Mouse (Mus musculus) layer of hippocampus, adult 18-20 months (tissue): ENCODE data around the gene Galnt14. TPM values are rescaled to one million over a fixed set of nuclear protein-coding genes. Genes with fewer than 3 reads are reported as not detected.

Experiments
- DNase-seq, 2 experiments: peaks; one replicate each; pipeline ENCODE4 v3.0.0; 2022; ENCODE audit warnings: low spot score in 2 of 2
- total RNA-seq, 2 experiments: library from RNA; stranded (reverse); gene quantifications; 2 replicates each; pipeline ENCODE4 v1.2.3; 2021

Gene Galnt14
- total RNA-seq, 2 experiments from 2014 or later = 18.0 to 21.5 TPM

DNA sequence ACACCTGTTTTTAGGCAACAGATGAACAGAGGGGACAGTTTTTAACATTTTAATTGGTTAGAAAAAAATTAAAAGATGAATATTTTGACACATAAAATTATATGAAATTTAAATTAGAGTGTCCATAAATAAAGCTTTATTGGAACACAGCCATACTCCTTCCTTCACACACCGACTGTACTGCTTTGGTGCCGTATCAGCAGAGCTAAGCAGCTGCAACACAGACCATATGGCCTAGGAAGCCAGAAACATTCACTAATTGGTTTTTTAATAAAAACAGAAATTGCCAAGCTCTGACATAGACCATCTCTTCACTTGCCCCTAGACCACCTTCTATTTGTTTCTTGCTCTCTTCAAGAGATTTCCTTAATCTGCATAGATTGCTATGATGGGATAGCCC lies 40.2 kb downstream of the Galnt14 start:
- peak in 1 of 2 experiments; percentile 41 for DNase-seq

DNA sequence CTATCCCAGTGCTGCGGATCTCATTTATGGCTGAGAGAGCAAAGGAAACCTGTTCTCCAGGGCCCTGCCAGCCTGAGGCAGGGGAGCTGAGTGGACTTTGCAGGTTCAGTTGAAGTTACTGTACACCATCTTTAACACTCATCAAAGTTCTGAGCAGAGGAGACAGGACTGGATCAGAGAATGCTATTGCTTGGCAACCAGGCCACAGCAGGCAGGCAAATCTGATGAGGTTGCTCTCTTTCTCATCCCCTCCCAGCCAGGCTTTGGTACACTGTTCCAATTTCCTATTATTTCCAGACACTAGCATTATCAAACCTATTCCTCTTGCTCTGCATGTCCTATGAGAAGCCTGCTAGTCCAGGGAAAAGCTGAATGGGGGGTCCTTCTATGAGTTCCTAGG lies 41.3 kb downstream of the Galnt14 start:
- DNase-seq = no peak

DNA sequence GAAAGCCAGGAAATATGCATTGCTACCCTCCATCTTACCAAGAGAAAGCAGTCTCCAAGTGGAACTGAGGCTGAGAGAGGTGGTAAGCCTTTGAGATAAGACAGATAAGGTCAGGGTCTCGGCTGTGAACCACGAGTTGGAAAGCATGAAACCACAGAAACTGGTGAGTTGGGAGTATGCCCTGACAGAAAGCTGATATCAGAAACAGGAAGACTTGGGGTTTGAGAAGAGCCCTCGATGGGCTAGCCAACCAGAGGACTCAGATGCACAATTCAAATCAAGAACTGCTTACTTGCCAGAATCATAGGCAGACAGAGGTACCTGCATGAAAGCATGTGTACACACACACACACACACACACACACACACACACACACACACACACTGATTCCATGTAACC lies 47.0 kb downstream of the Galnt14 start:
- no peak for DNase-seq

DNA sequence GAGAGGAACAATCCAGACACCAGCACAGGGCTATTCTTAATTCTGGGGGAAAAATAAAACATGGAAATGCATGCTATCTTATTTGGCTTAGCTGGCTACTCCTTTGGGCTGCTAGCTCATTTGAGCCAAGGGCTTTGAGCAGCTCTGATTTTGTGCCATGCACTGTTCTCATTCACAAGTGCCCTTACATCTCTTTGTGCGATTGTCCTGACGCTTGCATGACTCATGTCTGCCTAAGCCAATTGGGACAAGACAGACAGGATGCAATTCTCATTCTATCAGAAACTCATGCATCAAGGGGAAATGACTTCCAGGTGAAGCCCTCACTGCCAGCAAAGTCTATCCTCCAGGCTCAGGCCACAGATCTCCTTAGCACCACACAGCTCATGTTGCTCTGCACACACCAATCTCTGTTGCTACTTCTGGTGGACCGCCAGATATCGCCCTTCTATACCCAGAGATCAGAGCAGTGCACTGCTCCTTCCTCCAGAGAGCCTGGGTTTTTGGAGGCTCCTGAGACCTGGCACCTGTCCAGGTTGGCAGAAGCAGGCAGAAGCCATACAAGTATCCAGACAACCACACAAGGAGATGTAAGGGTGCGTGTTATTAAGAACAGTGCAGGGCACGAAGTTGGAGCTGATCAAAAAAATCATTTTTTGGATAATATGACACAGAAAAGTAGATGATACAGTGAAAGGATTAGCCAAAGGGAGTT lies 51.4 kb downstream of the Galnt14 start:
- DNase-seq = no peak

DNA sequence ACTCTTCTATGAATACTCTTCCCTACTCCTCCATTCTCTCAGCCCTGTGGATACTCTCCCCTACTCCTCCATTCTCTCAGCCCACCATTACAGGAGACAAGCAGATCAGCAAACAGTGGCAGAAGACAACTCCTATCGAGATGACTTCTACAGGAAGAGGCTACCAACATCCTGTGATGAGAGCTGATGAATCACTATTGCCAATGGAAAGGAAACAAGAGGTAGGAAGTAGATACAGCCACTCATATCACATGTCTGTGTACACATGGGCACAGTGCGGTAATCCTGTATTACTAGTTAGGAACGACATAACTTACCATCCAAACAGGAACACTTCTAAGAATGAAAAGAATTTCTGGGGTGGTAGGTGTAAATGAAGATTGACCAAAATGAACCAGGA lies 53.9 kb downstream of the Galnt14 start:
- no peak for DNase-seq

DNA sequence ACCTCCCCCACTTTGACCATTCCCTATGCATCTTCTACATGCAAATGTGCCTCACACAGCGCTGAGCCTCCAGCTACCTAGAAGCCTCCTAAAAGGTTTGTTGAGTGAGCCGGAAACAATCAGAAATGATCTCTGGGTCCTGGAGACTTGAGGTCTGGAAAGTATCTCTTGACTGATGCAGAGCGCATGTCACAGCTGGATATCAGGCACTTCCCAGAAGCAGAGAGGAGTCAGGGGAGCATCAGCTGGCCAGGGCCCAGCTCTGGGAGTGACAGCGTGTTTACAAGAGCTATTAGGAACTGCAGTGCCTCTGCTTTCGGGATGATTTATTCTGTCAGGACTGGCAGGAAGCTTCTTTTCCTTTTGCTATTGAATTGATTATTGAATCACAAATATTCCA lies 56.0 kb downstream of the Galnt14 start:
- DNase-seq = peak in 1 of 2 experiments; percentile 13

DNA sequence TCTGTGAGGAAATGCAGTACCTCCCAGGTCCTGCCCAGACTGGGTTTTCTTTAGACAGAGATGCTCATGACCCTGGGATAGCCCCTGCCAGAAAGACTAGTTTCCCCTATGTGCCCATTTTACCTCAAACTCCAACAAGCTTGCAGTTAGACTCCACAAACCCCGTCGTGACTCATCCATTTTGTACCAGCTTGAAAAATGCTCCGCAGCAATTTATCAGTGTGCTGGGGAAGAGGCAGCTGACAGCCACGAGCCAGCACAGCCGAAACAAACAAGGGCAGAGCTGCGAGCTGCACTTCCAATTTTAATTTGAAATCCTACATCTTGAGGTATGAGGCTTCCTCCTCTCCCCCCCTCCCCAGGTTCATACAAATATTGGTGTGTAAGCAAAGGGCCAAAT lies 60.9 kb downstream of the Galnt14 start:
- DNase-seq = peak; percentile 37 to 64

DNA sequence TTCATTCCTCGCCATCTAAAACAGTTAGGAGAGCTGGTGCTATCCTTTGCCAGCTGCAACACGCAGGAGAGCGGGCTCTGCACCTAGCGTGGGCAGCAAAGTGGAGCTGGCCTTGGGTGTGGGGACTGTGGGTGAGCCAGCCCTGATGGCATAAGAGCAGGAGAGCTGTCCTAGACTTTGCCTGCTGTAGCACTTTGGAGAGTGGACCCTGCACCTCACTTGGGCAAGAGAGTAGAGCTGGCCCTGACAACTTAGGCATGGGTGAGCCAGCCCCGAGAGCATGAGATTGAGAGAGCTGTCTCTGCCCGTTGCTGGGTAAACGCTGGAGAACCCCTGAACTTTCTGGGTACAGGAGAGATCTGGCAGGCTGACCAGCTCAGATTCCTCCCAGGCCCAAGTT lies 68.6 kb downstream of the Galnt14 start:
- DNase-seq = no peak

DNA sequence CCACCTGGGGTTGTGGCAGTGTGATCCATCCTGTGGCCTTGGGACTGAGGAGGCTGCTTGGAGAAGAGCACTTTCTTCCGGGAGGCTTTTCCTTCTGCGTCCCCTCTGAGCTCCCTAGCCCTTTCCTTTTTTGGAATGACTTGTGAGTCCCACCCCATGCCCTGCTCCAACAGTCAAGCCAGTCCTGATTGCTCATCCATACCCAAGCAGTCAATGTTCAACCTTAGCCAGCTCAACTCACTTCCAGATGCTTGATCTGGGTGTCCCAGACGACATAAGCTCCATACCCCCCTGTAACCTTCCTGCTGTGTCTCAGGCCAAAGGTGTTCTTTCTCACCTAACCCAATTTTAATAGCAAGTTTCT lies 70.2 kb downstream of the Galnt14 start:
- DNase-seq = no peak

DNA sequence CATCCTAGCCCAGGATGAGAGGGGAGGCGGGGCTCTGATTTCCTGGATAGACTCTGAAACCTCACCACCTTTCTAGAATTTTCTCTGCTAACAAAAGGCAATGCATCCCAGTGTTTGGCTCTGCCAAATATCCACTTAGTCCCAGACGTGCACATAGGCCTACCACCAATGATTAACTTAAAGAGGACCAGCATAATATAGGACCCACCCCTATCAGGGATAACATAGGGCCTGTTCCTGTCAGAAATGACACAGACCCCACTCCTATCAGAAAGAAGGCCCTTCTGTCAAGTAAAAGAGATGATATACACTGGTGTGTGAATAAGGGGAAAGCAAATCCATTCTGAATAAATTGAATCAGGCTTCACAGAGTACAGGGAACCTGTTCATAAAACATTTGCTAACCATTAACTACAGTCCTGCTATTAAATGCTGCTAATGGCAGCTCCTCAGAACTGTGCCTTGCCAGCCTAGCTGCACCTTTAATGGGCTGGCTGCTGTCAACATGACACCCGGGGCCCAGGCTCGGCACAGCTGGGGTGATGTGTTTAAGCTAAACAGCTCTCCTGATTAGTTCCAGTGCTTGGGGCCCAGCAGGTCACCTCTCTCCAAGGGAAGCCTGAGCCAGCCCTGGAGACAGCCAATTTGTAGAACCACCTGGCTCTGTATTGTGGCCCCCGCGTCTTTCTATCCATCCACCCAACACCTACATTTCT lies 70.7 kb downstream of the Galnt14 start:
- no peak for DNase-seq

DNA sequence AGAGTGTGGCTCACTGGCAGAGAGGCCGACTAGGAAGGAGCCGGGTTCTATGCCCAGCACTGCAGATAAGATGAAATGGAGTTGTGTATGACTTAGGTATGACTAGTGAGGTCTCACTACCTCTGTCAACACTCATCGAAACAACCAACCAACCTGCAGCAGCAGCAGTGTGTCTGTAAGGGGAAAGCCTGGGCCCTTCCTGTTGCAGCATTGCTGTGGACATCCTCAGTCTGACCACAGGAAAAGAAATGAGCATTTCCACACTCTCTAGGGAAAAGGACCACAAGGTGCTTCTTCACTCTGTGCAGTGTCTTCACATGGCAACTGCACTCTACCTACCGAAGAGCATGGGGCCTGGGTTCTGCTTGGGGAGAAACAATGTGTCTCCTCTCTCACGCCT lies 73.3 kb downstream of the Galnt14 start:
- DNase-seq = no peak

DNA sequence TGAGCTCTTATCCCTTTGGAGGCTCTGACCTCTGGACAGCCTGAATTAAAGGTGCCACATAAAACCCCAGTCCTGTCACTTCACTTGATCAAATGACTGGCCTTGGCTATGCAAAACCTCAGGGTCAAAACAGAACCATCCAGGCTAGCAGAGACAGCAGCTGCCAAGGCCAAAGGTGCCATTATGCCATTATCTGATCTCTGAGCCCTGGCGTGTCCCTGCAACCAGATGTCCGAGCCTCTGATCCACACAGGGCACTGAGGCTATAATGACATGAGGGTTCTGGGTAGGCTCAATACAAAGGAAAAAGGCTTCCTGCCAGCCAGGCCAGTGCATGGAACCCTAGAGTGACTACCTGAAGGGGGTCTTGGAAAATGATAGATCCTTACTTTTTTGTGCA lies 75.4 kb downstream of the Galnt14 start:
- DNase-seq = no peak

DNA sequence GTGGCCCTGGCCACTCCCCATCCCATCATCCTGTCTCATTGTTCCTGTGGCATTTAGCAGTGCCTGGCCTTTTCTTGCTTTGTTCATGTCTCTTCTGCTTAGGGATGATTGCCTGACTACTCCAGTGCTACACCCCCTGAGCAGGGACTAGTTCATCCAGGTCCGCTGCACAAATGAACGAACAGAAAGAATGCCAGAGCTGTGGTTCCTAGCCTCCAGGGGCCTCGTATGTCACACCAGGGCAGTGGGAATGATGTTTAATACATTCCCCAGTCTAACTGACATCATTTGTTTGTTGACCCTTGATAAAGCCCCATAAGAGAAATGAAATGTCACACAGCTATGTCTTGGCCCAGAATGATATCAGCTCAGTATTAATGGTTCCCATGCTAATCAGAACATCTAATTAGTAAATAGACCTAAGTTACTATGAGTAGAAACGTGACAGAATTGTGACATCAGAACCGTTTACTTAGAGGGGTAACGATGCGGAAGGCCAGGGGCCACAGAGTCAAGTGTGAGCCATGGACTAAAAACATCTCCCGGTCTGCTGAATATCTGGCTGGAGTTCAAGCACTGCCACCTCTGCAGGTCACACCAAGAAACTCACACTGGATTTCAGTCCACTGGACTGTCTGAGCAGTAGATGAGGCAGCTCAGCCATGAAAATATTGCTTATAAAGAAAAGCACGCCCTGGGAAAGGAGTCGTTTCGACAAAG lies 76.1 kb downstream of the Galnt14 start:
- DNase-seq = no peak

DNA sequence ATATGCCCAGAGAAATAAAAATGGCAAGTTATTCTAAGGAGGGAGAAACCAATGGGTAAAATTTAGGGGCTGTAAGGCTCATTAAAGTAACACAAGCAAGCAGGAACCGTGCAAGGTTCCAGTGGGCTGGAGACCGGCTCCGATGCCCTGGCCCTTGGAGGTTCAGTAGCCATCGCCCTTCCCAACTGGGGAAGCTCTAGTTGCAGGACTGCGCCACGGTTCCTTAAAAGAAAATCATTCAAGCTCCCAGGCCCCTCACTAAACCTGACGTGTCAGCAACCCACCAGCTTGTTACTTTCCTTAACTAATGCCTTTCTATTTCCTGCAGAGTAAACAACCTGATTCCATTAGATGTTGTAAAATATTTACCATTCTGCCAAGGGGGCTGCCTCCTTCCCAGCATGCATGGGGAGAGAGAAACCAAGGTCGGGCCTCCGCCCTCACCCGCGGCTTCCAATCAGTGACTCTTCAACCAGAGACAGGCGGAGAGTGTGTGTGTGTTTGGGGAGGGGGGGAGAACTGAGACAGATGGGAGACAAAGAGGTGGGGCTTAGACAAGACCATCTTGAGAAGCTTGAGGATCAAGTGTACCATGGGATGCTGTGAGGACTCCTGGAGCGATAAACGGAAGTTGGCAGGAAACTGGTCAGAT lies 81.9 kb downstream of the Galnt14 start:
- DNase-seq = no peak

DNA sequence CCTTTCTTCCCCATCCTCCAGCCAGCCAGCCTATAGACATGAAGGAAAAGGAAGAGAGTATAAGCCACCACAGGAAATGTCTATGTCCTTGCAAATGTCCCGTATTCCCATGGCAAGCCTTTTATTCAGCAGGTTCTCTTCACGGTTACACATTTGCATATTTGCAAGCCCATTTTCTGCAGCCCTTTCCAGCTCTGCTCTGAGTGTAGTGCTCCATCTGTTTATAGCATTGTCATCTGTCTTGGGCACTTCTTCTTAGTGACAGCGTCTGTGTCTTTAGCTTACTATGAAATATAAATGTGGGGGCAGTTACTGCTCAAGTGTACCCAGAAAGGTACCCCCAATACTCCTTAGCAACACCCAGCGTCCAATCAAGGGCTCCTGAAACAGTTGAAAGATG lies 83.3 kb downstream of the Galnt14 start:
- peak; percentile 29 to 54 for DNase-seq

DNA sequence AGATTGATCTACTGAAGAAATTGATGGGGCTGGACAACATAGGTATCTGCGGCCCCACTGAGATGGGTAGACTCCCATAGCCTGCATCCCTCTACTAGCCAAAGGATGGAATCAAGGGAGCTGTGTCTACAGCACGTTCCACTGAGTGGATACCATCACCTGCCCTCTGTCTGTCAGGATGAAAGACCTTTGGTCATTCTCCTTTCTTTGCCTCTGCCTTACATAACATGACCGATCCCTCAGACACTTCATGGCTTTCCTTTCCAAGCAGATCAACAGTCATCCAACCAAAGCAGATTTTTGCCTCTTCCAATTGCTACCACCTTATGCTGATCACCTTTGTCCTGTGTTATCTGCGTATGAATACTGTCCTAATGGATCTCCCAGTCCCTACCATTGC lies 90.2 kb downstream of the Galnt14 start:
- DNase-seq = no peak

DNA sequence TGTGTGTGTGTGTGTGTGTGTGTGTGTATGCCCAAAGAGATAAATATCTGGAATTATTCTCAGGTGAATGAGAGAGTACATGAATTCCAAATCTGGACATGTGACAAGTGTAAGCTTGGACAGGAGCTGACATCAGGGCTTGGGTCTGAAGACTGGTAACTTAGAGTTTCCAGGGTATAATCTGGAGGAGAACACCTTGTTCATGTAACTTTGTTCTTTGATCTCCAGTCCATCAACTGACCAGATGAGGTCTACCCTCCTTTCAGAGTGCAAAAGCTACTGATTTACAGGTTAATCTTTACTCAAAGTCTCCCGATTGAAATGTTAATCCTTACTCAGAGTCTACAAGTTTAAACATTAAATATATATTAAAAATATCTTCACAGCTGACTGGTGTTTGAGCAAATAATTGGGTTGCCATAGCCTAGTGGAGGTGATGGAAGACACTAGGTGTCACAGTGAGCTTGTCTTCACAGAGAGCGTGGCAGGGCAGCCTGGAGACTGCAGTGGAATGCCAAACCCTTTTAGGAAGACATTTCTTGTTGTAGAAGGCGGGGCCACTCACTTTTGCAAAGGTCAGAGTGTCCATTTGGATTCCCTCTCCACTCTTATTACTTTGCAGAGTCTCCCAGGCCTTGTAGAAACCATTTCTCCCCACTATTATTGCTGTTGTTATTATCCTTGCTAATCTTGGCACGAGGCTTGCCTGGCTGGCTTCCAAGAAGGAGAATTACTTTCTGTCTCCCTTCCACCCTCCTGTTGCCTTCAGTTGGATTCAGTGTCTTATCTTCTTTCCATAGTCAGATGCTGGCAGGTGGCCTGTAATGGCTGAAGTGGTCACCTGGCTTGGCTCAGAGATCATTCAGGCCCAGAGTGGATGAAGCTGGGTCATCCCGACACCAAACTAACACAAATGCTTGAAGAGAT lies 107.4 kb downstream of the Galnt14 start:
- DNase-seq = no peak

DNA sequence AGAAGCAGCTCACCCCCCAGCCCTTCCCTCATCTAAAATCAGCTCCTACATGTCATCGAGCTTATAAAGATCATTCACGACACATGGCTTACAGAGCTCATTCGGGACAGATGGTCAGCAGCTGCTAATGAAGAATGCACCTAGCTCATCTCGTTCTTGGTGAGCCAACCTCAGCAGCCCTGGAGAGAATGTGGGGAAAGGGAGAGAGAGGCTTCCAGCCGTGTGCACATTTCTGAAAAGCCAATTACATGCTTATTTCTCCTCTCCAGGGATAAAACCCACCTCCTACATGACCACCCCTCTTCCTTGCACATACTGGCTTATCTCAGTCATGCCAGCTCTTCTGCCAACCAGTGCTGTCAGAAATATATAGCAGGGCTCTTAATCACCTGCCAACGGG lies 110.3 kb downstream of the Galnt14 start:
- DNase-seq = no peak

DNA sequence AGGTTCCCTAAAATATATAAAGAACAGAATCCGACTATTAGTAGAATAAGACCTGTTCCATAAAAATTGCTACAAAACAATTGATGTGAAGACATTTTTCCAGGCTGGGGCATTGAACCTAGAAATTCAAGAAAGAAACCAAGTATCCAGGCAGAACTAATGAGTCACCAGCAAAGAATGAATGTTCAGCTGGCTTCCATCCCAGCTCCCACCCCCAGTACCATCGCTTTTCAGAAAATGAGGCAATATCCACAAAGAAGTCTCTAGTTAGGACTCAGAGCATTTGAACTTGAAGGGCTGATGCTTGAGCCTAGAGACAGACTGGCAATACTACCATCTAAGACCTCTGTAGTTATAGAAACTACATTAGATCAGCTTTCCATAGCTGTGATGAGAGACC lies 118.2 kb downstream of the Galnt14 start:
- DNase-seq = peak in 1 of 2 experiments; percentile 57

DNA sequence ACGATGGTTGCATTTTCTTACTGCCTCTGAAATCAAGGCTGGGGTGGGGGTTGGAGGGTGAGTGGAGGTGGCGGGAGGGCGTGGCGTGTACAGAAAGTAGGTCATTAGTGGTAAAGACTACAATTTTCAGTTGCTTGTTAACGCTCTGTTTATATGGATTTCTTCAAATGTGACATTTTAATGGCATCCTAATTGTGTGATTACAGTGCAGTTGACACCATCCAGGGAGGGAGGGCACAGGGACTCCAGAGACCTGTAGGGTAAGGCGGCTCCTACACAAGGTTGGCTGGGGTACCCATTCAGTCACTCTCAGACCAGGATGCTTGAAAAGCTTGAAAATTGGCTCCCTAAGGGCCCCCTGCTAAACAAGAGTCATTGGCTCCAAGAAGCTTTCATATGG lies 122.7 kb downstream of the Galnt14 start:
- no peak for DNase-seq

DNA sequence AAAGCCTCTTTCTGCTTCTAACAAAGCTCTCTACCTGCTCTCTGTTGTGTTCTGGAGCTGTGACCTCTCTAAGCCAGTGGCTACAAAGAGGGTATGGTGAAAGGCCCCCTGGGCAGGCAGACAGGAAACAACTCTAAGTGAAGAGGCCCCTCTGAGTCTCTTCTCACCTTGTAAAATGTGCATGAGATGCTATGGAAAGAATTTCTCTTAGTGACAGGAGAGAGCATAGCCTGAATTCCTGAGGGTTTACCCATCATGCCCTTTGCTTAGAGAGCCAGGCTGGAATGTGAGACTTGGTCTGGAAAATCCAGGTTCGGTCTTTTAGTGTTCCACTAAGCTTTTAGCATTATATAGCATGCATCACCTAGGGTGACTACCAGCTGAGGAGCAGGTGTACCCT lies 136.1 kb downstream of the Galnt14 start:
- no peak for DNase-seq
